Mouse (Mus musculus) adrenal gland, postnatal 36 days (tissue): ENCODE results near the gene Coq5. TPM values are rescaled to one million over a fixed set of nuclear protein-coding genes. Genes with fewer than 3 reads are reported as not detected.

Source experiments
- total RNA-seq, 2 experiments: library from RNA; stranded (reverse); gene quantifications; 2 replicates each; pipeline ENCODE4 v1.2.3; 2021

The Coq5 gene
- total RNA-seq, 2 experiments from 2014 or later: 54.2 to 61.9 TPM

Other genes starting within 250 kb of the Coq5 start
- not detected for gene Gm10401, start 181.4 kb upstream of the Coq5 start, total RNA-seq
- 100 to 1,000 TPM; 156 to 220 TPM for gene Acads, start 160.3 kb upstream of the Coq5 start, total RNA-seq
- 10 to 100 TPM; 38.9 to 45.3 TPM for gene Unc119b, start 144.7 kb upstream of the Coq5 start, total RNA-seq
- 100 to 1,000 TPM; 184 to 197 TPM for gene Mlec, start 121.5 kb upstream of the Coq5 start, total RNA-seq
- gene Cabp1, start 85.3 kb upstream of the Coq5 start, total RNA-seq: 10 to 100 TPM; 34.8 to 42.3 TPM
- gene Pop5, start 43.8 kb upstream of the Coq5 start, total RNA-seq: 10 to 100 TPM; 76.3 to 85.9 TPM
- 100 to 1,000 TPM; 232 to 275 TPM for gene Rnf10, start 6.8 kb upstream of the Coq5 start, total RNA-seq
- 100 to 1,000 TPM; 211 to 322 TPM for gene Dynll1, start 21.3 kb downstream of the Coq5 start, total RNA-seq
- 10 to 100 TPM; 73.7 to 77.0 TPM for gene Srsf9, start 47.5 kb downstream of the Coq5 start, total RNA-seq
- gene Gatc, start 61.5 kb downstream of the Coq5 start, total RNA-seq: 10 to 100 TPM; 17.7 to 21.7 TPM
- gene Triap1, start 61.6 kb downstream of the Coq5 start, total RNA-seq: 10 to 100 TPM; 32.4 to 47.5 TPM
- gene Cox6a1, start 69.3 kb downstream of the Coq5 start, total RNA-seq: 1,000 to 10,000 TPM; 1,319 to 1,418 TPM
- gene Msi1, start 149.9 kb downstream of the Coq5 start, total RNA-seq: 10 to 100 TPM; 15.7 to 18.5 TPM
- gene Pla2g1b, start 186.6 kb downstream of the Coq5 start, total RNA-seq: not detected
- gene Sirt4, start 205.1 kb downstream of the Coq5 start, total RNA-seq: 10 to 100 TPM; 20.8 to 22.6 TPM
- 10 to 100 TPM; 33.5 to 54.2 TPM for gene Pxn, start 227.0 kb downstream of the Coq5 start, total RNA-seq